Mouse (Mus musculus) kidney, embryonic 16.5 days (tissue): ENCODE measurements around the gene Phykpl. TPM values are rescaled to one million over a fixed set of nuclear protein-coding genes. Genes with fewer than 3 reads are reported as not detected.
A peak's percentile ranks its signal among the peaks of the same experiment; 100 is the strongest.
"Not testable (repeated sequence)": the region's sequence is repeated elsewhere in the genome, so short reads cannot be mapped to it uniquely, and the experiment has no call there.

Experiments used
- ATAC-seq: fragments of 200-750 bp; cut with Nextera tagmentation; 2 replicates; pipeline ENCODE4 v1.8.0; 2017; ENCODE audit warnings: moderate TSS enrichment; ENCODE audit not compliant: low FRiP score, low TSS enrichment
- H3K27ac ChIP-seq: fragments of 300-500 bp; sonication (generic); 2 replicates; pipeline ENCODE4 v1.5.1; 2014; ENCODE audit warnings: low read length
- H3K27me3 ChIP-seq: fragments of 300-500 bp; sonication (generic); 2 replicates; pipeline ENCODE4 v1.6.1; 2014; ENCODE audit warnings: low read length, control low read depth, mixed read lengths; ENCODE audit not compliant: insufficient read depth
- H3K36me3 ChIP-seq: fragments of 300-500 bp; sonication (generic); 2 replicates; pipeline ENCODE4 v1.6.1; 2014; ENCODE audit warnings: low read length, control low read depth, mixed read lengths; ENCODE audit not compliant: insufficient read depth
- H3K4me1 ChIP-seq: fragments of 300-500 bp; sonication (generic); 2 replicates; pipeline ENCODE4 v1.6.1; 2014; ENCODE audit warnings: low read length, control low read depth, mixed read lengths; ENCODE audit not compliant: insufficient read depth
- H3K4me2 ChIP-seq: fragments of 300-500 bp; sonication (generic); replicated peaks from 2 replicates; pipeline ENCODE4 v1.6.1; 2014; ENCODE audit warnings: low read depth, low read length
- H3K4me3 ChIP-seq: fragments of 300-500 bp; sonication (generic); 2 replicates; pipeline ENCODE4 v1.5.1; 2014; ENCODE audit warnings: mild to moderate bottlenecking, low read length
- H3K9ac ChIP-seq: fragments of 300-500 bp; sonication (generic); replicated peaks from 2 replicates; pipeline ENCODE4 v1.6.1; 2014; ENCODE audit warnings: low read length
- H3K9me3 ChIP-seq: fragments of 300-500 bp; sonication (generic); 2 replicates; pipeline ENCODE4 v1.6.1; 2016; ENCODE audit warnings: low read length, control low read depth
- WGBS: fragments of 180-500 bp; shearing (Covaris S2); extraction: QIAGEN DNeasy Blood & Tissue Kit; methylation state at CpG from one replicate; pipeline ENCODE4 v1.1.7; 2014; 5-methylcytosine and 5-hydroxymethylcytosine counted together
- polyA plus RNA-seq: library from polyadenylated mRNA; unstranded; fragments of >200 nt; fragmentation: Nextera tagmentation; extraction: Ambion mirVana; gene quantifications from 2 replicates; pipeline ENCODE4 v1.2.1, GENCODE M21; 2015

Phykpl gene
- polyA plus RNA-seq, 1 experiment from 2014 or later: 26.2 TPM

DNA sequence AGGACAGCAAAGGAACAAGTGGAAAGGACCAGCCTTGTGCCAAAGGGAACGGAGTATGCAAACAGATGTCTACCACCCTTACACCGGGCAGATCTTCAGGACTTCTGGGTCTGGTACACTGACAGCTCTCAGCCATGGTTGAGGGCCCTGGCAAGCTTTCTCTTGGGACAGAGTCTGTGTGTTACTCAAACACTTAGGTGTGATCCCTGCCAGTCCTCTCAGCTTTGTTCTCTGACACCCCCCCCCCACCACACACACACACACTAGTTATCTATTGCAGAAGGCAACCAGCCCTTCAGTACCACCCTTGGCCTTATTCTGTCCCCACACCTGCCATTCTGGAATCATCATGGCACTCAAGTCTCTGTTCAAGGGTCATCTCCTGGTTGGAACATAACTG, 37.2 kb downstream of the Phykpl start:
- Histone ChIP-seq H3K9ac (no peak overlapping the region), H3K27me3 (no peaks in the 10 kb centered on the region), H3K27ac (no peak overlapping the region), H3K36me3 (peaks cover 45% of the 10 kb centered on the region), H3K4me2 (no peak overlapping the region), H3K9me3 (no peaks in the 10 kb centered on the region), H3K4me3 (no peak overlapping the region), H3K4me1 (peaks cover 12% of the 10 kb centered on the region)
- whole genome bisulfite sequencing: 98% methylated on average over 2 of the region's 2 CpGs
- ATAC-seq: no peak

DNA sequence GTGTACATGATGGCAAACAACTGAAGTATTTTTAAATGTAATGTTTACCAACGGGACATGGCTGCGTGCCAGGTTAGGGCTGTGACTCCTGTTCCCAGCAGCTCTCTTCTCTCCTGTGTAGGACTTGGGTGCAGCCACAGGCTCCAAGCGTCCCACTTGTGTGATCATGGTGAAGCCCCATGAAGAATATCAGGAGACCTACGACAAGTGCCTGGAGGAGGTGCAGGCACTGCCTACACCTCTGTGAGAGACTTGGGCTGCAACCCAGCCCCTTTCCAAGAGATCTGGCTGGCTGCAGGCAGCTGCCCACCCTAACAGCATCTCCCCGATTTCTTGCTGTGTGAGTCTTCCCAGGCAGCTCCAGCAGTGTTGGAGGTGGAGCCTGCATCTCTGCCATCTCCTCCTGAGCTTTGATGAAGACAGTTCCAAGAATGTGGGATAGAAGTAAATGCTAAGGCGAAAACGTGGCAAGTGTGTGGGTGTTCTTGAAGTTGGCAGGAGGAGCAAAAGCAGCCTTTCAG, 38.5 kb downstream of the Phykpl start:
- H3K4me1 ChIP-seq: peaks cover 12% of the 10 kb centered on the region
- H3K4me2 ChIP-seq: no peak overlapping the region
- no peak overlapping the region for H3K9ac ChIP-seq
- H3K36me3 ChIP-seq: peaks cover 56% of the 10 kb centered on the region
- ATAC-seq: no peak
- no peak overlapping the region for H3K27ac ChIP-seq
- no peaks in the 10 kb centered on the region for H3K9me3 ChIP-seq
- H3K27me3 ChIP-seq: no peaks in the 10 kb centered on the region
- no peak overlapping the region for H3K4me3 ChIP-seq
- 84% methylated on average over 7 of the region's 7 CpGs for WGBS

DNA sequence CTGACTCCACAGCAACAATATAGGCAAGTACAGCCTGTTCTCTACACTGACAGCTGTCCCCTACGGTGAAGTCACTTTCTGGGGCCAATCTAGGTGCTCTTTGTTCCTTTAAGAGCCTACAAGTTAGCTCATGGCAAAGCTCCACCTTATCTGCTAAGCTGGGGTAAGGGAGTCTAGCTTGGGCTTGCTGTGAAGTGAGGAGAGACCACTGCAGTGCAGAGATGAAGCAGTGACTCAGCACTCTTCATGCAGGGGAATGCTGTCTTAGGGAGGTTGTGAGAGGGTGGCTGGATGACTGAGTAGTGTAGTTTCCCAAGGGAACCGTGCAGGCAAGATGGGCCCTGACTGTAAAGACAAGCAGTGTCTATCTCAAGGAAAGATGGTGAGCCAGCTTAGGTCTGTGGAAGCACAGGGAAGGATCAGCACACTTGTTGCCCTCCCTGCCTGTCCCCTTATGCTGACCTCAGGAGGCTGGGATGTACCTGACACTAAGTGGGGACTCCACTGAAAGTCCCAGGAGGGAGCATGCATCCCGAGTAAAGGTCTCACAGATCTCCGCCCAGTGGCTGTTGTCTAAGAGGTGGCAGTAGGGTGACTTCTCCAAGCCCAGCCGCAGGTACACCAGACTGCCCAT, 40.7 kb downstream of the Phykpl start:
- Histone ChIP-seq H3K4me2 (no peak overlapping the region), H3K9me3 (no peaks in the 10 kb centered on the region), H3K36me3 (peaks cover 57% of the 10 kb centered on the region), H3K9ac (no peak overlapping the region), H3K4me3 (no peak overlapping the region), H3K27ac (no peak overlapping the region), H3K4me1 (peaks cover 10% of the 10 kb centered on the region), H3K27me3 (no peaks in the 10 kb centered on the region)
- WGBS: 78% methylated on average over 5 of the region's 5 CpGs
- no peak for ATAC-seq

DNA sequence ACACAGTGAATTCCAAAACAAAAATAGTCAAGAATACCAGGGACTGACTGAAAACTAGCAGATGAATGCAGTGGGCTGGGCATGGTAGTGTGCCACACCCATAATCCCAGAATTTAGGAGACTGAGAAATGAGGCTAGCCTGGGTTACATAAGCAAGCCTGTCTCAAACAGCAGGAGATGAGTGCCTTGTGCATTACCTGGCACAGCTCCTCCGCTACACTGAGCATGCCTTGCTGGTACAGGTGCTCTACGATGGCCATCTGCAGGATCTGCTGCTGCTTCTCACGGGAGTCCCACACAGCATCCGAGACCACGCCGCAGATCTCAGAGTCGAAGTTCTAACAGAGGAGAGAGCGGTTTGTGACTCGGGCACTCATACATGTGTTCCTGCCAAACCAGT, 42.9 kb downstream of the Phykpl start:
- ATAC-seq: no peak
- Histone ChIP-seq H3K9me3 (no peaks in the 10 kb centered on the region), H3K4me1 (peaks cover 13% of the 10 kb centered on the region), H3K4me2 (no peak overlapping the region), H3K27ac (no peak overlapping the region), H3K36me3 (peaks cover 51% of the 10 kb centered on the region), H3K4me3 (no peak overlapping the region), H3K27me3 (no peaks in the 10 kb centered on the region), H3K9ac (no peak overlapping the region)
- 93% methylated on average over 9 of the region's 9 CpGs for WGBS

DNA sequence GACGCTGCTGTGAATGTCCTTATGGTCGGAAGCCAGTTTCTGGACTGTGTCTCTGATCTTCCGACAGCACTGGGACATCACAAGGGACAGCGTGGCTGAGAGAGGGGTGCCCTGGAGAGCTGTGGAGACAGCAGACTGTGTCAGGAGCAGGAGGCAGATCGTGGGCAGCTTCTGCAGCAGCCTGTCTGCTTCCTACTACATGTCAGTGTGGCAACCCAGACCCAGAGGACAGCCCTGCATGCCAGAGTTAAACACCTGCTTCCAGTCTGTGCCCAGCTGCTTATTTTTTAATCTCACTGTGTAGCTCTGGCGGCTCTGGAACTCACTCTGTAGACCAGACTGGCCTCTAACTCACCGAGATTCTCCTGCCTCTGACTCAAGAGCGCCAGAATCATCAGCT, 43.4 kb downstream of the Phykpl start:
- WGBS: 82% methylated on average over 8 of the region's 8 CpGs
- Histone ChIP-seq H3K4me1 (peaks cover 17% of the 10 kb centered on the region), H3K4me2 (no peak overlapping the region), H3K4me3 (no peak overlapping the region), H3K27me3 (no peaks in the 10 kb centered on the region), H3K27ac (no peak overlapping the region), H3K9ac (no peak overlapping the region), H3K9me3 (no peaks in the 10 kb centered on the region), H3K36me3 (peaks cover 46% of the 10 kb centered on the region)
- no peak for ATAC-seq

DNA sequence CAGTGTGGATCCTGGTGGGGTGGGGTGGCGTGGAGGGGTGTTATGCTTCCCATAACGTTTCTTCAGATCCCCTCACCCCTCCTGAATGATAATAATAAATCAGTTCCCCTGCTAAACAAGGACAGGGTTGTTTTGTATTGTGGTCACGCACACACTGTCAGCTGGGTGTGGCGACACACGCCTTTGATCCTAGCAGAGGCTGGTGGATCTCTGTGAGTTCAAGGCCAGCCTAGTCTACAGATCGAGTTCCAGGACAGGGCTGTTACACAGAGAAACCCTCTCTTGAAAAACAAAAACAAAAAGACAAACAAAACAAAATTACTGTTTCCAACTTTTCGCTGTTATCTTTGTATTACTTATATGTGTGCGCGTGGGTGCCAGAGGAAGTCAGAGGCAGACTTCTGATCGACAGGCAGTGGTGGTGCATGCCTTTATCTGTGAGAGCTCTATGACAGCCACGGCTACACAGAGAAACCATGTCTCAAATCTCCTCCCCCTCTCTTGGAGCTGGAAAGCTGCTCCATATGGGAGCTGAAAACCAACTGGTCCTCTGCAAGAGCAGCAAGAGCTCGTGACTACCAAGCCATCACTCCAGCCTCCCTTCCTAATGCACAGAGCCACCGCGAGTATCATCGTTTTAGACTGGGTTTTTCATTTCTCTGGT, 45.2 kb downstream of the Phykpl start:
- no peak overlapping the region; the same call in 1 of the 2 replicates for H3K9ac ChIP-seq
- 77% methylated on average over 15 of the region's 15 CpGs for WGBS

DNA sequence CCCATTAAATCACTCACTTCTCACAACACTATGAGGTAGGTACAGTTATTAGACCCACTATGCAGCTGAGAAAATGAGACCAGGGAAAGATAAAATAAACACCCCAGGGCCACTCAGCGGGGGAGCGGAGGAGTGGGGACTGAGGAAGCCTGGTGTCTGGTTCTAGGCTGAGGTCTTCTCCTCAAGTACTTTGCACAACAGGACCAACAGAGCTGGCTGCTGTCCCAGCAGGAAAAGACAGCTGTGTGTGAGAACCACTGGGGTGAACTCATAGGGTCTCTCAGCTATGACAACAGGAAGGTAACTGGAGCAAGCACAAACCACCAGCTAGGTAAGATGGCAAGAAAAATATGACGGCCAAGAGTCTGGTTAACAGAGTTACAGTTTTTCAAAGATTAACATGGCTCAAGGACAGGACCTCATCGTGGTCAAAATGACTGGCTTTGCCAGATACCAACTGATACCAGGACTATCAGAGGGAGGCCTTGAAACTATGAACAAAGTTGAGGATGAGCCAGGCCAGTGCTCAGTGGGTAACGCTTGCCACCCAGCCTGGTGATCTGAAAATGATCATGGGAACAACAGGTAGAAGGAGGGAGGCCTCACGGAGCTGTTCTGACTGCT, 47.7 kb downstream of the Phykpl start:
- Histone ChIP-seq H3K4me1 (peaks cover 32% of the 10 kb centered on the region), H3K36me3 (peaks cover 12% of the 10 kb centered on the region), H3K4me2 (no peak overlapping the region), H3K4me3 (no peak overlapping the region), H3K27me3 (no peaks in the 10 kb centered on the region), H3K9me3 (no peaks in the 10 kb centered on the region), H3K9ac (no peak overlapping the region), H3K27ac (peak overlapping the region; percentile 43)
- peak; percentile 22; the same call in 1 of the 2 replicates for ATAC-seq
- 57% methylated on average over 6 of the region's 6 CpGs for WGBS

More for the DNA sequence above, 45.2 kb downstream of the Phykpl start:
- no peak overlapping the region for H3K4me2 ChIP-seq
- peaks cover 31% of the 10 kb centered on the region for H3K36me3 ChIP-seq
- H3K4me3 ChIP-seq: no peak overlapping the region
- no peaks in the 10 kb centered on the region for H3K27me3 ChIP-seq
- ATAC-seq: no peak
- H3K9me3 ChIP-seq: no peaks in the 10 kb centered on the region
- peaks cover 17% of the 10 kb centered on the region for H3K4me1 ChIP-seq
- no peak overlapping the region for H3K27ac ChIP-seq

DNA sequence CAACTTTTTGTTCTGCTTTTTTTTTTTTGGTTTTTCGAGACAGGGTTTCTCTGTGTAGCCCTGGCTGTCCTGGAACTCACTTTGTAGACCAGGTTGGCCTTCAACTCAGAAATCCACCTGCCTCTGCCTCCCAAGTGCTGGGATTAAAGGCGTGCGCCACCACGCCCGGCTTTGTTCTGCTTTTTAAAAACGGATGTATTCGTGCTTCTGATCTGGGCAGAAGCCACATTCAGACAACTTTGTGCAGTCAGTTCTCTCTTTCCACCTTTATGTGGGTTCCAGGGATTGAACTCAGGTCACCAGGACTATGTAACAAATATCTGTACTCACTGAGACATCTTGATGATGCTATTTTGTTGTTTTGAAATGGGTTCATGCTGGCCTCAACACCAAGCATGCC, 48.6 kb downstream of the Phykpl start:
- not testable (repeated sequence) for H3K4me2 ChIP-seq, H3K36me3 ChIP-seq, H3K9me3 ChIP-seq, H3K27ac ChIP-seq, H3K27me3 ChIP-seq, H3K4me3 ChIP-seq, H3K9ac ChIP-seq, ATAC-seq
- H3K4me1 ChIP-seq: peaks cover 39% of the 10 kb centered on the region
- WGBS: 94% methylated on average over 7 of the region's 7 CpGs

DNA sequence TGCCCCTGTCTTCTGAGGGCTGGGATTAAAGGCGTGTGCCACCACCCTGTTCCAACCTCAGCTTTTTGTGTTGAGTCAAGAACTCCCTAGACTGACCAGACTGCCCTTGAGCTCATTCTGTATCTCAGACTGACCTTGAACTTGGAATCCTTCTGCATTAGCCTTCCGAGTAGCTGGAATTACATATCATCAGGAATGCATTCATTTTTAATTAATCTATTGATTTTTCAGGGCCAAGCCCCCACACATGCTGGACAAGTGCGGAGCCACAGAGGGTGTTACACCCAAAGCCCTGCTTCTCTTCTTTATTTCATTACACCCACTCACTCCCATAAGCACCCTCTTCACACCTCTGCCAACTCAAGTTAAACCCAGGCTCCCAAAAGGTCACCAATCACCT, 49.2 kb downstream of the Phykpl start:
- 0 out of 2 replicates have a peak overlapping the region, but pooled peaks have one; percentile 8 for H3K9ac ChIP-seq
- H3K36me3 ChIP-seq: peaks cover 4% of the 10 kb centered on the region; the same call in 1 of the 2 replicates
- peaks cover 41% of the 10 kb centered on the region for H3K4me1 ChIP-seq
- H3K27ac ChIP-seq: no peak overlapping the region
- no peak overlapping the region for H3K4me2 ChIP-seq
- ATAC-seq: no peak
- 97% methylated on average over 3 of the region's 3 CpGs for WGBS
- no peaks in the 10 kb centered on the region for H3K27me3 ChIP-seq
- no peak overlapping the region for H3K4me3 ChIP-seq
- no peaks in the 10 kb centered on the region for H3K9me3 ChIP-seq

DNA sequence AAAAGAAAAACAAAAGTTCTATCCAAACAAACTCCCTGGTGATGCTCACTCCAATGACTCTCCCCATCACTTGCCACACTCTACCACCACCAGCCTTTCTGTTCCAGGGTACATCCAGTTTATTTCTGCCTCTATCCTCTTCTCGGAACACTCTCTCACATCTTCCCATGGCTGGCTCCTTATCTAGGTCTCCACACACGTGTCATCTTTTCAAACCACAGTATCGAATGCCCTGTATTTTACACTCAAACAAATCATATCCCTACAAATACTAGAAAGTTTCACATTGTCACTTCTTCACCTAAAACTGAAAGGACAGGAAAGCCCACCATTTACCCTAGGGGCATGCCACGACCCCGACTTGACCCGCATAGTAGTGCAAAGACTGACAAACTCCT, 50.6 kb downstream of the Phykpl start:
- WGBS: 15% methylated on average over 6 of the region's 6 CpGs
- no peak for ATAC-seq
- Histone ChIP-seq H3K27ac (peak overlapping the region; percentile 87), H3K4me2 (peak overlapping the region; percentile 92), H3K9ac (peak overlapping the region; percentile 85), H3K27me3 (no peaks in the 10 kb centered on the region), H3K4me1 (peaks cover 41% of the 10 kb centered on the region), H3K9me3 (no peaks in the 10 kb centered on the region), H3K36me3 (peaks cover 4% of the 10 kb centered on the region; the same call in 1 of the 2 replicates), H3K4me3 (peak overlapping the region; percentile 86)
